Mouse (Mus musculus) lung, postnatal 10 days (tissue): ENCODE results near the gene Dhcr24.

Experiments used
- DNase-seq: peaks from one replicate; pipeline ENCODE4 v3.0.0; 2021

Dhcr24 gene

GRCm38 (mm10) chr4:106560846-106561781 is at the start of gene Dhcr24:
Dhcr24 (plus strand) TSS chr4:106561038.
- peak; percentile 93 for DNase-seq

- DNase-seq: no peak
Observed at GRCm38 (mm10) chr4:106514606-106515005, 46.2 kb upstream of the Dhcr24 start.

GRCm38 (mm10) chr4:106522547-106522946 is 38.3 kb upstream of the Dhcr24 start:
- DNase-seq: no peak

GRCm38 (mm10) chr4:106524131-106524530 is 36.7 kb upstream of the Dhcr24 start:
- DNase-seq: no peak

GRCm38 (mm10) chr4:106525001-106525400 is 35.8 kb upstream of the Dhcr24 start:
- no peak for DNase-seq

GRCm38 (mm10) chr4:106527856-106528547 is 32.8 kb upstream of the Dhcr24 start:
- DNase-seq: peak; percentile 15

GRCm38 (mm10) chr4:106529375-106530112 is 31.3 kb upstream of the Dhcr24 start:
- DNase-seq: peak; percentile 93

GRCm38 (mm10) chr4:106530113-106530482 is 30.7 kb upstream of the Dhcr24 start:
- no peak for DNase-seq

- no peak for DNase-seq
Observed at GRCm38 (mm10) chr4:106533421-106534080, 27.3 kb upstream of the Dhcr24 start.

- DNase-seq: no peak
Observed at GRCm38 (mm10) chr4:106534256-106534655, 26.6 kb upstream of the Dhcr24 start.

GRCm38 (mm10) chr4:106539756-106540155 is 21.1 kb upstream of the Dhcr24 start:
- no peak for DNase-seq

- DNase-seq: no peak
Observed at GRCm38 (mm10) chr4:106541491-106541890, 19.3 kb upstream of the Dhcr24 start.

GRCm38 (mm10) chr4:106542211-106542610 is 18.6 kb upstream of the Dhcr24 start:
- DNase-seq: no peak

- DNase-seq: no peak
Observed at GRCm38 (mm10) chr4:106545817-106546373, 14.9 kb upstream of the Dhcr24 start.

- DNase-seq: no peak
Observed at GRCm38 (mm10) chr4:106546896-106547295, 13.9 kb upstream of the Dhcr24 start.

- DNase-seq: no peak
Observed at GRCm38 (mm10) chr4:106548113-106548512, 12.7 kb upstream of the Dhcr24 start.

GRCm38 (mm10) chr4:106550516-106551166 is 10.2 kb upstream of the Dhcr24 start:
- no peak for DNase-seq

- no peak for DNase-seq
Observed at GRCm38 (mm10) chr4:106557262-106557661, 3.6 kb upstream of the Dhcr24 start.

- no peak for DNase-seq
Observed at GRCm38 (mm10) chr4:106557978-106558377, 2.9 kb upstream of the Dhcr24 start.

GRCm38 (mm10) chr4:106559343-106560212 is 1.3 kb upstream of the Dhcr24 start:
- no peak for DNase-seq
